Mouse (Mus musculus): ENCODE results near the gene Gm17349. TPM values are rescaled to one million over a fixed set of nuclear protein-coding genes. Genes with fewer than 3 reads are reported as not detected.

Gene Gm17349
- polyA plus RNA-seq, 1 experiment from 2014 or later = not detected

DNA sequence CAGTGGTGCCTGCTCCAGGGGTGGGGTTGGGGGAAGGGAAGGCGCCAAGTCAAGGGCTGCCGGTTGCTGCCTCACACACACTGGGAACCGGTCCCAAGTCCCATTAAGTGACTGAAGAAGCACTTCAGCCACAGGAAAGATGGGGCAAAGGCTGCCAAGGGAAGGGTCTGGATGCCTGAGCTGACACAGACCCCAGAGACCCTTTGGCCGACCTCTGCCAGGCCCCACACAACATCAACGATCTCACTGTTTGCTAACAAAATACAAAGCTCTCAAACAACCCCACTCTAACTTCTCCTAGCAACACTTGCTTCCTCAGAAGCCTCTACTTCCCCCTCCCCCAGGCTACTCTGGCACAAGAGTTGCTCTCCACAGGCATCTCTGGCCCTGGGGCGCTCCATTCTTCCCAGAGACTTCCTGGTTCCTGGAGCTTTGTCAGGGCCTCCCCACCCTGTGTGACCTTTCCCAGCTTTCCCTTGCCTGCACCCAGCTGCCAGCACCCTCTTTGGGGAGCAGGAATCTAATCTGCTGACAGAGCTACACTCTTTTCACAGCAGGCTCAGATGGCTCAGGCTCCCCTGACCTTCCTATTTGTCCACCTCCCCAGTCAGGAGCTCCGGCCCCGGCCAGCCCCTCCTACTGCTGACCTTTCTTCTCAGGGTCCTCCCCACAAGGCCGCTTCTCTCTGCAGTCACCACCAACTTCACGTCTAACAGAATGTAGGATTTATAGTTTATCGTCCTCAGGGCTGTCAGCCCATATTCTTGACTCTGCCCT lies 18.4 kb upstream of the Gm17349 start:
- WGBS = 29% methylated on average over 11 of the region's 11 CpGs
- Histone ChIP-seq H3K9ac (ENCODE audit: low read depth, low read length) (peak overlapping the region; percentile 30; the same call in 1 of the 2 replicates), H3K27me3 (replicated peaks; ENCODE audit: control insufficient read depth, insufficient read depth, low read length) (no peaks in the 10 kb centered on the region), H3K4me3 (ENCODE audit: low read depth, low read length) (peak overlapping the region; percentile 88; the same call in 1 of the 2 replicates), H3K4me2 (peak overlapping the region; percentile 73), H3K27ac (ENCODE audit: low read depth, low read length) (peak overlapping the region; percentile 84), H3K9me3 (ENCODE audit: control insufficient read depth, low read length) (peaks cover under 1% of the 10 kb centered on the region; the same call in 1 of the 2 replicates), H3K4me1 (replicated peaks; ENCODE audit: control insufficient read depth, insufficient read depth, low read length) (peaks cover 30% of the 10 kb centered on the region), H3K36me3 (ENCODE audit: control insufficient read depth, insufficient read depth, low read length) (peaks cover 11% of the 10 kb centered on the region)
- ATAC-seq (replicated peaks; ENCODE audit: low FRiP score) (no peak), DNase-seq (ENCODE audit: low spot score) (no peak)

DNA sequence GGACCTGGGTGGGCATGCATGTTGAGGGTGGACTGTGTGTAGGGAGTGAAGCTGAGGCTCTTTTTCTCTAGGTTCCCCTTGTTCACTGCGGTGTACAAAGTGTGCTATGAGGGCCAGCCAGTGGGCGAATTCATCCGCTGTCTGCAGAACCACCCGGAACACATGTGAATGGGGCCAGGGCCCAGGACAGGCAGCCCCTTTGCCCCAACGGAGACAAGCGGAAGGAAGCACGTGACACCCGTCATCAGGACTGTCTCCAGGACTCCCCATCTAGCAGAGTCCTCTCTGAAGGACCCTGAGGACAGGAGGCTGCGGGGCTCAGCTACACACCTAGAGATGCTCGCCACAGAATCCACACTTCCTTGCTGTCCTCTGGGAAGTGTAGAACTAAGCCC lies 17.8 kb upstream of the Gm17349 start:
- Histone ChIP-seq H3K36me3 (ENCODE audit: control insufficient read depth, insufficient read depth, low read length) (peaks cover 6% of the 10 kb centered on the region), H3K4me3 (ENCODE audit: low read depth, low read length) (no peak overlapping the region), H3K9ac (ENCODE audit: low read depth, low read length) (no peak overlapping the region), H3K4me2 (peak overlapping the region; percentile 73), H3K27me3 (replicated peaks; ENCODE audit: control insufficient read depth, insufficient read depth, low read length) (no peaks in the 10 kb centered on the region), H3K9me3 (ENCODE audit: control insufficient read depth, low read length) (no peaks in the 10 kb centered on the region), H3K27ac (ENCODE audit: low read depth, low read length) (peak overlapping the region; percentile 84), H3K4me1 (replicated peaks; ENCODE audit: control insufficient read depth, insufficient read depth, low read length) (peaks cover 31% of the 10 kb centered on the region)
- ATAC-seq (replicated peaks; ENCODE audit: low FRiP score) = no peak
- DNase-seq (ENCODE audit: low spot score) = no peak
- WGBS = 53% methylated on average over 10 of the region's 10 CpGs

DNA sequence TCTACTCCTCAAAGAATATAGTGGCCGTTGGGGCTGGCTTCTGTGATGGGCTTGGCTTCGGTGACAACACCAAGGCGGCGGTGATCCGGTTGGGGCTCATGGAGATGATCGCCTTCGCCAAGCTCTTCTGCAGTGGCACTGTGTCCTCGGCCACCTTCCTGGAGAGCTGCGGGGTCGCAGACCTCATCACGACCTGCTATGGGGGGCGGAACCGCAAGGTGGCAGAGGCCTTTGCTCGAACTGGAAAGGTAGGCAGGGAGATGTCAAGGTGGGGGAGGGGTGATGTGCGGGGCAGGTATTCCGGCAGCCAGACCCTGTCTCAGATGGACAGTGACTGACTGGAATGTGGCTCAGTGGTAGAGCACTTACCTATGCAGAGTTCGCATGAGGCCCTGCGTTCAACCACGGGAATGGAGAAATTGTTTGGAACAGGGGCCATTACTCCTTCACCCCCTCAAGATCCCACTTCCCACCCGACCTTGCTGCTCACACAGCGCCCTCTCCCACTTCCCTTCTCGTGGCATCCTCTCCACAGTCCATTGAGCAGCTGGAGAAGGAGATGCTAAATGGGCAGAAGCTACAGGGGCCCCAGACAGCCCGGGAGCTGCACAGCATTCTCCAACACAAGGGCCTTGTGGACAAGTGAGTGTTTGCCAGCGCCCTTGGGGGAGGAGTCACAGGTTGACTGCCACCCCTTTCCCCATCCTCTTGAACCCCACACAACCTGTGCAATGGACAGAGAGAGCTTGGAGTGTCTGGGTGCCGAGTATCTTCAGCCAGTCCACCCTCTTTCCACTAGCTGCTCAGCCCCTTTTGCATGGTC lies 16.8 kb upstream of the Gm17349 start:
- Histone ChIP-seq H3K27me3 (replicated peaks; ENCODE audit: control insufficient read depth, insufficient read depth, low read length) (no peaks in the 10 kb centered on the region), H3K4me3 (ENCODE audit: low read depth, low read length) (no peak overlapping the region), H3K4me1 (replicated peaks; ENCODE audit: control insufficient read depth, insufficient read depth, low read length) (peaks cover 33% of the 10 kb centered on the region), H3K4me2 (no peak overlapping the region), H3K27ac (ENCODE audit: low read depth, low read length) (no peak overlapping the region), H3K9ac (ENCODE audit: low read depth, low read length) (no peak overlapping the region), H3K36me3 (ENCODE audit: control insufficient read depth, insufficient read depth, low read length) (no peaks in the 10 kb centered on the region; the same call in 1 of the 2 replicates), H3K9me3 (ENCODE audit: control insufficient read depth, low read length) (no peaks in the 10 kb centered on the region)
- 77% methylated on average over 25 of the region's 25 CpGs for WGBS
- DNase-seq (ENCODE audit: low spot score) = no peak
- no peak for ATAC-seq (replicated peaks; ENCODE audit: low FRiP score)

DNA sequence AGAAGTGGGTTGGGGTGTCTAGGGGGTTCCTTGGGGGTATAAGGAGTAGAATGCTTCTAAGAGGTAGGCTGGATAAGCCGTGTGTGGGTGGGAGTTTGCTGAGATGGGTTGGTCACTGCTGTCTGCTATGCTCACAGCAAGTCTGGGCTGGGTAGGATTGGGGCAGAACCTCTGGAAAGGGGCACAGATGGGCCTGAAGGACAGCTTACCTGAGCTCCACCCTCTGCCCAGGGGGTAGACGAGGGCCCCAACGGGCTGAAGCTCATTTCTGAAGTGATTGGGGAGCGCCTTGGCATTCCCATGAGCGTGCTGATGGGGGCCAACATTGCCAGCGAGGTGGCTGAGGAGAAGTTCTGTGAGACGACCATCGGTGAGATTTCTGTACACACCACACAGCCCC lies 14.6 kb upstream of the Gm17349 start:
- H3K9ac ChIP-seq (ENCODE audit: low read depth, low read length) = no peak overlapping the region
- no peak for ATAC-seq (replicated peaks; ENCODE audit: low FRiP score)
- 66% methylated on average over 8 of the region's 8 CpGs for WGBS
- peaks cover 30% of the 10 kb centered on the region for H3K4me1 ChIP-seq (replicated peaks; ENCODE audit: control insufficient read depth, insufficient read depth, low read length)
- H3K27me3 ChIP-seq (replicated peaks; ENCODE audit: control insufficient read depth, insufficient read depth, low read length) = no peaks in the 10 kb centered on the region
- H3K27ac ChIP-seq (ENCODE audit: low read depth, low read length) = no peak overlapping the region
- H3K36me3 ChIP-seq (ENCODE audit: control insufficient read depth, insufficient read depth, low read length) = peaks cover 2% of the 10 kb centered on the region
- H3K4me3 ChIP-seq (ENCODE audit: low read depth, low read length) = no peak overlapping the region
- no peak for DNase-seq (ENCODE audit: low spot score)
- H3K9me3 ChIP-seq (ENCODE audit: control insufficient read depth, low read length) = no peaks in the 10 kb centered on the region
- no peak overlapping the region for H3K4me2 ChIP-seq

DNA sequence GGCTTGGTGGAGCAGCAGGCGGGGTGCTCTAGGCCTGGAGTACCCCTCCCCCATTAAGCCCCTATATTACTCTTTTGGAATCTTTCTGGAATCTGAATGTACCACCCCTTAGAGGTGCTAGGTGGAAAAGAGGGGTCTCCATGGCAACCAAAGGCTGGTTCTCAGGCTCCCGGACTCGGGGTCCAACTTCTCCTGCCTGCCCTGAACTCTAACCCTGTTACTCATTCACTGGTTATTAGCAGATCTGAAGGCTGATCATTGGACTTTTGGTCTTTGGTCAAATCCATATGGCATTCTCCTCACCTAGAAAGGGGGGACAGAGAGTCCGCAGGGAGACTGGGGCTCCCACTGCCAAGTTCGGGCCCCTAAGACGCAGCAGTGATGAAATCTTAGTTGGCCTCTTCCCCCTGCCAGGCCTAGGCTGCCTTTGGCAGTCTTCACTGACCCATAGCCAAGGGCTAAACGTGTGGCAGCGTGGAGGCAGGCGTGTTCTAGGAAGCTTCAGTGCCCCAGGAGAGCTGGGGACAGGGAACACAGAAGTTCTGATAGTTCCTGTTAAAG lies 13.3 kb upstream of the Gm17349 start:
- Histone ChIP-seq H3K27me3 (replicated peaks; ENCODE audit: control insufficient read depth, insufficient read depth, low read length) (no peaks in the 10 kb centered on the region), H3K36me3 (ENCODE audit: control insufficient read depth, insufficient read depth, low read length) (peaks cover 11% of the 10 kb centered on the region), H3K9me3 (ENCODE audit: control insufficient read depth, low read length) (no peaks in the 10 kb centered on the region), H3K9ac (ENCODE audit: low read depth, low read length) (no peak overlapping the region), H3K4me1 (replicated peaks; ENCODE audit: control insufficient read depth, insufficient read depth, low read length) (peaks cover 17% of the 10 kb centered on the region), H3K4me2 (peak overlapping the region; percentile 16), H3K4me3 (ENCODE audit: low read depth, low read length) (no peak overlapping the region), H3K27ac (ENCODE audit: low read depth, low read length) (peak overlapping the region; percentile 15; the same call in 1 of the 2 replicates)
- WGBS = 79% methylated on average over 9 of the region's 9 CpGs
- ATAC-seq (replicated peaks; ENCODE audit: low FRiP score) (no peak), DNase-seq (ENCODE audit: low spot score) (no peak)

DNA sequence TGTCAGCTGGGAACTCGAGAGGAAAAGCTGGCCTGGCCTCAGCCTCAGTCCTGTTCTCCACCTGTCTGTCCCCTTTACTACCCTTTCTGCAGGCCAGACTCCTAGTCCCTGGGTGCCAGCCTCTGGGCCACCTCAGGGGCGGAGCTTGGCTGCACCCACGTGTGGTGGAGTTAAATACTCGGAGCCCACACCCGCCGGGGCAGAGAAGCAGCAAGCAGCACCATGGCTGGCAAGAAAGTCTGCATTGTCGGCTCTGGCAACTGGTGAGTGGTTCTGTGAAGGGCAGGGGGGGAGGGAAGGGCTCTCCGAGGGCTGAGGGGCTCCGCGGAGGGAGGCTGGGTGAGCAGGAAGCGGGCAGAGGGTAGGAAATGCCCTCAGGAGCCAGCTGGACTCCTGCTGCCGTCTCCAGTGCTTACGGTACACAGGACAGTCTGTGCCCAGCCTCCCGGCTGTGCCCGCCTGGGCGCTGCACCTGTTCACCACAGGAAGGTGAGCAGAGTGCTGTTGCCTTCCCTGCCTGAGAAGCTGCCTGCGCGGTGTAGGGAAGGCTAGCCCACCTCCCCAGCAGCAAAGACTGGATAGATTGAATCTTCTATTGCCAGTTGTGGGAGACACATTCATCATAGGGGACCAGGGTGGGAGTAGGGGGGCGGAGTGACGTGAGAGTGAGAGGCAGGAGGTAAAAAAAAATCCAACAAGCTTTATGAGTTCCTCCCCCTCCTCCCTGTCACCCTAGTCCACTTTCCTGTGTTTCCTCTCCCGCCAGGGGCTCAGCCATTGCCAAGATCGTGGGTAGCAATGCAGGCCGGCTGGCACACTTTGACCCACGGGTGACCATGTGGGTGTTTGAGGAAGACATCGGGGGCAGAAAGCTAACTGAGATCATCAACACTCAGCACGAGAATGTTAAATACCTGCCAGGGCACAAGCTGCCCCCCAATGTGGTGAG lies 12.4 kb upstream of the Gm17349 start, which contains the start of gene Gpd1:
Gpd1 (plus strand) TSS at position 130 of the 949 bp plus-strand sequence.
- DNase-seq (ENCODE audit: low spot score) (no peak), ATAC-seq (replicated peaks; ENCODE audit: low FRiP score) (no peak)
- no peaks in the 10 kb centered on the region for H3K9me3 ChIP-seq (ENCODE audit: control insufficient read depth, low read length)
- 70% methylated on average over 26 of the region's 26 CpGs for WGBS
- no peak within 1 kb of the TSS for H3K4me3 ChIP-seq (ENCODE audit: low read depth, low read length)
- 0 out of 2 replicates have a peak within 1 kb of the TSS, but pooled peaks have one; percentile 16 for H3K27ac ChIP-seq (ENCODE audit: low read depth, low read length)
- no peaks in the 10 kb centered on the region for H3K27me3 ChIP-seq (replicated peaks; ENCODE audit: control insufficient read depth, insufficient read depth, low read length)
- peak within 1 kb of the TSS; percentile 14; the same call in 1 of the 2 replicates for H3K4me2 ChIP-seq
- no peak within 1 kb of the TSS for H3K9ac ChIP-seq (ENCODE audit: low read depth, low read length)
- H3K4me1 ChIP-seq (replicated peaks; ENCODE audit: control insufficient read depth, insufficient read depth, low read length) = peaks cover 9% of the 10 kb centered on the region; the same call in 1 of the 2 replicates
- peaks cover 16% of the 10 kb centered on the region for H3K36me3 ChIP-seq (ENCODE audit: control insufficient read depth, insufficient read depth, low read length)

DNA sequence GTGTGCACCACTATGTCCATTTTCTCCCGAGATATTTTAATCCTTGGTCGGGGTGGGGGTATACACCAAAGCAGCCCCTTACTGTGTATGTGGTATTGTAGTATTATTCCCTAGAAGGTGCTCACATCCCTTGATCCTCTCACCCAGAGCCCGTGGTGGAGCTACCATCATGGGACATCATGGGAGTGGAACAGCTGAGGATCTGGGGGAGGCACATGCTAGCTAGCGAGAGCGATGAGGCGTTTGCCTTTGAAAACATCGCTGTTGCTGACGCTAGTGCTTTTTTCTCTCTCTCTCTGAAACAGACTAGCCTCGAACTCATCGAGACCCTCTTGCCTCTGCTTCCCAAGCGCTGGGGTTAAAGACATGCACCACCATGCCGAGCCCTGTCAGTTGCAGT lies 11.5 kb upstream of the Gm17349 start:
- Histone ChIP-seq H3K9me3 (ENCODE audit: control insufficient read depth, low read length) (no peaks in the 10 kb centered on the region), H3K27ac (ENCODE audit: low read depth, low read length) (no peak overlapping the region), H3K4me1 (replicated peaks; ENCODE audit: control insufficient read depth, insufficient read depth, low read length) (peaks cover 6% of the 10 kb centered on the region; the same call in 1 of the 2 replicates), H3K4me3 (ENCODE audit: low read depth, low read length) (no peak overlapping the region), H3K4me2 (no peak overlapping the region), H3K27me3 (replicated peaks; ENCODE audit: control insufficient read depth, insufficient read depth, low read length) (no peaks in the 10 kb centered on the region), H3K36me3 (ENCODE audit: control insufficient read depth, insufficient read depth, low read length) (peaks cover 16% of the 10 kb centered on the region), H3K9ac (ENCODE audit: low read depth, low read length) (no peak overlapping the region)
- no peak for DNase-seq (ENCODE audit: low spot score)
- WGBS = 81% methylated on average over 12 of the region's 12 CpGs
- ATAC-seq (replicated peaks; ENCODE audit: low FRiP score) = no peak
